Mouse (Mus musculus) urinary bladder, adult 2 months (tissue): ENCODE data around the gene Rgl1. TPM values are rescaled to one million over a fixed set of nuclear protein-coding genes. Genes with fewer than 3 reads are reported as not detected.
"Not testable (repeated sequence)": the region's sequence is repeated elsewhere in the genome, so short reads cannot be mapped to it uniquely, and the experiment has no call there.

ENCODE experiments used
- DNase-seq: peaks from one replicate; pipeline ENCODE4 v3.0.0; 2022; ENCODE audit warnings: low spot score
- polyA plus RNA-seq: library from polyadenylated mRNA; depleted of rRNA; stranded (reverse); fragments of >200 nt; gene quantifications from 2 replicates; pipeline ENCODE4 v1.2.3, GENCODE M21; 2012

Rgl1 gene
- polyA plus RNA-seq, 1 experiment: 31.0 TPM

DNA sequence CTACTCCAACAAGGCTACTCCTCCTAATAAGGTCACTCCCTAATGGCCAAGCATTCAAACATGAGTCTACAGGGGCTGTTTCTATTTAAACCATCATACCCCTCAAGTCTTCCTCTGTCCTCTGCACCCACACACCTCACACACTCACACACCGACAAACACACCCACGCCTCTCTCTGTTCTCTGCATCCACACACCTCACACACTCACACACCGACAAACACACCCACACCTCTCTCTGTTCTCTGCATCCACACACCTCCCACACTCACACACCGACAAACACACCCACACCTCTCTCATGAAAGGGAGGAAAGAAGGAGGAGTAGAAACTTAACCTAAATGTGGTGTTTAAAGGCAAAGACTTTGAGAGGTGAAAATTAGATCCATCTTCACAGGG, 106.2 kb downstream of the Rgl1 start:
- DNase-seq: no peak

DNA sequence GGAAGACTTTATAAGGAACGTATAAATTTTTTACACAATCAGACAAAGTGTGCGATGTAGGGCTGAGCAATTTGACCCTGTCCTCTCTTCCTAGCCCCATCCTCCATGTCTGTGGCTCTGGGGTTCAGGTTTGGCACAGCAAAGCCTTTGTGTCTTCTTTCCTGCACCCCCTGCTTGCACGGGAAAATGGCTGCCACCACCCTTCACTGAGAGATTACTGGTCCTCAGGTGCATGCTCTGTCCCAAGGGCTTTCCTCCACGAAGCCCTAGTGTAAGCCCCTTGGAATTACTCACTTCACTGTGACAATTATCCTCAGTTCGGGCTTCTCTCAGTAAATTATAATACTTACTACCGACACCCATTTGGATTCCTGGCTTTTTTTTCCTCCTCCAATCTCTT, 109.5 kb downstream of the Rgl1 start:
- DNase-seq: no peak

DNA sequence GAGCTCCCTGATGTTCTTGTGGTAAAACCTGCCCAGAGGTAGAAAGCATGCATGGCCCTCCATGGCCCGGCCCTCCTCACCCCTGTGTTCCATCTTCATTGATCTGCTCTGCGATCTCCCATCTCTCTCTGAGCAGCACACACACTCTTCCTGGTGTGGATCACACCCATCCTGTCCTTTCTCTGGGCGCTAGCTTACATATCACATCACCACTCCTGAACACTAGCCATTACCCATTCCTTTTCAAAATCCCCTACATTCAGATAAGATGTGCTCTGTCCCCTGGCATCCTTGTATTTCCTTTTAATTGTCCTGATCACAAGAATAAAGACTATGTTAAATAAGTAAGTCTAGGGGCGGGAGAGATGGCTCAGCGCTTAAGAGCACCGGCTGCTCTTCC, 111.3 kb downstream of the Rgl1 start:
- DNase-seq: no peak

DNA sequence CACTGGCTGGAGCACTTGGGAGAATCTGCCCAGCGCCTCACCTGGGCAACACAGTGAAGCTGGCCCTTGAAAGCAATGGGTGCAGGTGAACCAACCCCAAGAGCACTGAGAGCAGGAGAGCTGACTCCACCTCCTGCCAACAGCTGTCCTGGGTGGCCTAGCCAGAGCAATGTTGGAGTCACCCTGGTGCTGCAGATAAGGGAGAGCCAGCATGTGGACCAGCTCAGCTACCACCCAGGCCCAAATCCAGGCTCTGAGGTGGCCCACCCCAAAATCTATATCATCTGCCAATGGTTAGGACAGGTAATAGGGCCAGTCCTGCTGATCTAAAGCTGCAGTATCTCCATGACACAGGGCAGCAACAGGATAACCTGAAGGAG, 114.7 kb downstream of the Rgl1 start:
- DNase-seq: no peak

DNA sequence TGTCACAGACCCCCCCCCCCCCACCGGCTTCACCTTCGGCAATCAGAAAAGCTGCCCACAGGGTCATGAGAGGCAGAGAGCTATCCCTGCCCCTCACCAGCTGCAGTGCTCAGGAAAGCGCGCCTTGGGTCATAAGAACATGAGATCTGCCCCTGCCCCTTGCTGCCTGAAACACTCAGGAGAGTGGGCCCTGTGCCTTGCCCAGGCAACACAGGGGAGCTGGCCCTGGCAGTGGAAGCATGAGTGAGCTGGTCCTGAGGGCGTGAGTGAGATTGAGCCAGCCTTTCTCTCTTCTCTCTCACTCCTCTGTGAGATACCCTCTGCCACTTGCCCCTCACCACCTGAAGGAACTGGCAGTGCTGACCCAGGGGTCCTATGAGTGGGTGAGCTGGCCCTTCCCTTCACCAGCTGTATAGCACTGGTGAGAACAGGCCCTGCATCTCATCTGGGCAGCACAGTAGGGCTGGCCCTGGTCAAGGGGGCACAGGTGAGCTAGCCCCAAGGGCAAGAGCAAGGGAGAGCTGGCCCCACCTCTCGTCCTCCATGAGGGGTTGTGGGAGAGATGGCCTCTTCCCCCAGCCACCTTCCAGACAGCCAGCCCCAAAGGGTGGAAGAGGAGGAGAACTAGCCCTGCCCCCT, 115.2 kb downstream of the Rgl1 start:
- no peak for DNase-seq

DNA sequence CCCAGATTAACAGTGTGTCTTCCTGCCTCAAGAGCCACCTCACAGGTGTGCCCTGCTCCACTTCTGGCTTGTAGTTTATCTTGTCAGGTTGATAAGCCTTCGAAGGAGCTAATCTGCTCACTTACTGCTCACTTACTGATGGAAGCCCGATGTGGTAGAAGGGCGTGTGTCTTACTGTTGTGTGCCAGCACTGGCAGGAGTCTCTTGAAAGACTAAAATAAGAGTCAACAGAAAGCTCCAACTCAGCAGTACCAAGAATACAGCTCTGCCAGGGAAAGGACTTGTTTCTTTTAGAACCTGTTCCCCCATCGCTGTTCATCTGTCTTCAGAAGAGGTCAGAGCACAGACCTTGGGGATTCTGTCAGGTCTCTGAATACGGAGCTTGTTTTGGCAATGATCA, 118.1 kb downstream of the Rgl1 start:
- no peak for DNase-seq

DNA sequence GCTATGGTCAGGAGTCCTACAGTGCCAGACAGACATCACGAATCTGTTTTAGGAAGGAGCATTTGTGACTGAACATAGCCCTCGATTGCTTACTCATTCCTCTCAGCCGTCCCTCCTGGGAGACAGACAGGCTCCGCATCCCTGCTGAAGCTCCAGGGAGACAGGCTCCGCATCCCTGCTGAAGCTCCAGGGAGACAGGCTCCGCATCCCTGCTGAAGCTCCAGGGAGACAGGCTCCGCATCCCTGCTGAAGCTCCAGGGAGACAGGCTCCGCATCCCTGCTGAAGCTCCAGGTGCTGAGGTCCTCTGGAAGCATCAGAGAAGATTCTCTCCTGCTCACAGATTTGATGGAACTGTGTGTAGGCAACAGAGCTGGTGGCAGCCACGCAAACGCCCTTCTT, 123.9 kb downstream of the Rgl1 start:
- not testable (repeated sequence) for DNase-seq

DNA sequence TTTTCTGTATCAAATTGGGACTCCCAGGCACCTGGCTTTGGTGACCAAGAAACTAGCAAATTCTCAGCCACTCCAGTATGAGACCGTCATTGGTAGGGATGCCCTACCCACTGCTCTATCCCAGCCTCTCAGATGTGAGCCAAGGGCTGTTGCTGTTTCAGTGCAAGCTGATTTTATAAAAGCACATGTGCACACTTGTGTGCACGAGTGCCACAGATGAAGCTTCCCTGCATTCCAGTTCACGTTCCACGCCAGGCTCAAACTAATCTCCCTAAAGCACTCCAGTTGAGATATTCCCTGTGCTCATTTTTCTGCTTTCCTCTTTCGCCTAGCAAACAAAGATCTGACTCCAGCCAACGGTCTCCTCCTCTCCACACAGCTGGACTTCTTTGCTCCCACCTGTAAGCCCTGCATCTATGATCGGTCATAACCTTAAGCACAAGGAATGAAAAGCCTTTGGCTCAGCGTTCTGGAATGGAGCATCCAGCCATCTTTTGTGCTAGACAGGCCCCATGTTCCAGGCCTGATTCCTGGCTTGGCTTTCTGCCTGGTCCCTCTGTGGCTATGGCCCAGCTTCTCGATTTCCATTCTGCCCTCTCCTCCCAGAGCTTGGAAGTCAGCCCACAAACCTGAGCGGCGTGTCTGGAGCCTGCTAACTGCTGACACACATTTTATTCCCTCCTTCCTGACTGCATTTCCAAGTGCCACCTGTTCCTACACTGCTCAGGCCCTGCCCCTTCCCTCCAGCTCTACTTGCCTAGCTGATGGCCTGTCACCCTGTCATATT, 125.8 kb downstream of the Rgl1 start:
- DNase-seq: no peak

DNA sequence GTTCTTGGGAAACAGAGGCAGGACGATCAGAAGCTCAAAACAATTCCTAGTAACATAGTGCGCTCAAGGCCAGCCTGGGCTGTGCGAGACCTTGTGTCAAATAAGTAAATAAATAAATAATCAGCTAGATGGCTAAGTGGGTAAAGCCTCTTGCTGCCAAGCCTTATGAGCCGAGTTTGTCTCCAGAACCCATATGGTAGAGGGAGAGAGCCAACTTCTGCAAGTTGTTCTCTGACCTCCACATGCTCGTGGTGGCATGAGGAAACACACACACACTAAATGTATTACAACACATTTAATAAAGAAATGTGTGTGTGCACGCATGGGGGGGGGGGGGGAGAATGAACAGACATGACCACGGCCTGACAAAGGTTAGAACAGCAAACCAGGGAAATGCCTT, 126.8 kb downstream of the Rgl1 start:
- DNase-seq: no peak

DNA sequence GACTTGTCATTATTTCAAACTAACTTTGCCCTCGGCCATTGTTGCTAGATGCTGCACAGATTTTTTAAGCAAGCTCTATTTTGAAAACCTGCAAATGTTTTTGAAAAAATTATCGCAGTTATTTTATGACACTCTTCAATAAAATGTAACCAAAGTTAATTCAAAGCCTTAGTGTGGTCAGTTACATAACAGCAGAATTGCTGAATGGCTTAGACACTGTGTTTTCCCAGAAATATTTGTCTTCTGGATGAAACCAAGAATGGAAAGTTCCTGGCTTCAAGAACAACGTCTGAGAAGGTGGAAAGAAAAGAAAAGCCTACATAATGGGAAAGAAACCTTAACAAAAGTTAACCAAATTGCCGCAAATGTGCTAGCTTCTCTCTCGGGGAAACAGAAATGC, 131.5 kb downstream of the Rgl1 start:
- no peak for DNase-seq

DNA sequence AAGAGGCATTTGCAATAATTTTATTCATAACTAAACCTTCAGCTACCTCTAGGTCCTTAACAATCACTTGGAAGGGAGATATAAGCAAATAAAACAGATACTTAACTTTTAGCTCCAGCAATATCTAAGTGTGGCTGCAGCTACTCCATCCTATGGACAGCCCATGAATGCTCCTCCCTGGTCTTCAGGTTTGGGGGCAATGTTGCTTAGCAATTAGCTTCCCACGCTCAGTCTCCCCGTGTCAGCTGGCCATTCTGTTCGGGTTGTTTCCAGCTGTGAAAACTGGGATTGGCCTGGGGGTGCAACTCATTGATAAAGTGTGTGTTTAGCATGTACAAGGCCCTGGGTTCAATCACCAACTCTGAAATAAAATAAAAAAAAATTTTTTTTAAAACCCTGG, 136.4 kb downstream of the Rgl1 start:
- no peak for DNase-seq

DNA sequence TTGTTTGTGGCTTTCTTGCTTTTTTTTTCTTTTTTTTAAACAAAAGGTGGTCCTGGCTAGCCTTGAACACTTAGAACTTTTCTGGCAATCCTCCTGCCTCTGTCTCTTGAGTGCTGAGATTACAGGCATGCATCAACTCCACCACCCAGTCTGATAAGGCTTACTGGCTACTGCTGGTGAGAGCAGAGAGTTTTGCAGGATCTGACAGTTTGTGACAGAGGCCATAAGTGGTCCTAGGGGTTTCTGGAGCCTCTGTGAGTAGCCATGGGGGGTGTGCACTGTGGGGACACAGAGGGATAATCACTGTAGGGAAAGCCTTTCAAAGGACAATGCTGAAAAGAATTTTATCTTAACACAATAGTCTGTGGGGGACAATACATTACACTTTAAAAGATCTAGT, 140.5 kb downstream of the Rgl1 start:
- DNase-seq: peak; percentile 16

DNA sequence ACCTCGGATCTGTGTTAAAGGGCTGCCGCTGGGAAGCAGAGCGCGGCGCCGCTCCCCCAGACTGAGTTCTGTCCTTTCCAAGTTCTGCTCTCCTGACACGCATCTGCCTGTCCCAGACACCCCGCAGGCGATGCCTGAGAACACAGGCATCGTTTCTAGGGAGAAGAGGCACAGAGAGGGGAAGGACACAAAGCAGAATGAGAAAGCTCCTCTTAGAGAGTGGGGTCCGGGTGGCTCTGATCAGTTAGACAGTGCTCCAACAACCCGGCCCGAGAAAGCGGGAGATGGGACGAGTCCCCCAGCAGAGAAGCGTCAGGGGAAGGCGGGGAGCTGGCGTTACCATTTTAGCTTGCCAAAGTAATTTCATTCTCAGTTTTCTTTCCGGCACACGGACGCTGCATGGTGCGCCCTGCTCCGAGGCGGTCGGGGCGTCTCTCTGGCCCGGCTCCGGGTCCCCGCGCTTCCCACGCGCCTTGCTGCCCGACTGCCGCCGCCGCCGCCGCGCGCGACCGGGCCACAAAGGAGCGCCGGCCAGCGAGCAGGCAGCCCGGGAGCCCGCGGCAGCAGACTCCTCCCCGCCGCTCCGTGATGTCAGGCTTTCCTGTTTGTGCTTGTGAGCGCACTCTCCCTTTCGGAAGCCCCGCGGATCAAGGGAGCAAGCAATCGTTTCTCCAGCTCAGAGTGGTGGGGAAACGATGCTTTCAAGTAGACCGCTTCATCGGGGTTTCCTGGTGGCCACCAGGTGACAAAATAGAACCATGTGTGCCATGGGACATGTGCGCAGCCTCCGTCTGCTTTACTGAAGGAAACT, 141.3 kb downstream of the Rgl1 start:
- DNase-seq: peak; percentile 63

DNA sequence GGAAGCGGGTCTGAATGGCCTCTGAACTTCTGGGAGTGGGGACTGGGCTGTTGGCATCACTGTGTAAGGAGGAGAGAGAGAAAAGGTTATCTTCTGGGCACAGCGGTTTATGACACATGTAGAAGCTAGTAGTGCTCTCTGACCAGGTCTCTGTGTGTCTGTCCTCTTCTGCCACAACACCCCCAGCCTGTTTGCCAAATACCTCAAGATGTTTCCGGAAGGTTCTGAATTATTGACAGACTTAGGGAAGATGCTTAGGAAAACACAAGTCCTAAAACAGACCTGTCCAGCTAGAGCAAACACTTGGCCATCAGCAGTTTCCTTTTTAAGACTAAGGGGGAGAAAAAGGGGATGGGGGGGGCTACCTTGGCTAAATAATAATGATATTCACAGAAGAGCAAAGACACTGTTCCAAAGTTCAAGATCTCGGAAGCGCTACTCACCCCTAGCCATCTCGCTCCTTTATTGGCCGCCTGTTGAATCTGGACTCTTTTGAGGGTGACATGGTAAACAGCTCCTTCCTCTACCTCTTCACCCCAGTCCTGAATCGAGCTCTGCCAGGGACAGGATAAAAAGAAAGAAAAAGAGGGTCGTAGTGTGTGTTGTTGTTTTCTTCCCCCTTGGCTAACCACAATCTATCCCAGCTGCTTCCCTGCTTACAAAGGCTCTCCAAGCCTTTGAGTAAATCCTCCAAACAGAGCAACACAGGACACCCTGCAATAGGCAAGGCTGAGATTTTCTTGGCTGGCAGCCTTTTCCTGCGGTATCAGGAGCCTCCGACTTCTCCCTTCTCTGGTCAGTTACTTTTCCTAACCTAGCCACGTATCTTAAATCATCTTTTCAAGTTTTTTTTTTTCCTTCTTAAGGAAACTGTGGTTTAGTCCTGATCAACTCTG, 142.5 kb downstream of the Rgl1 start:
- DNase-seq: no peak

DNA sequence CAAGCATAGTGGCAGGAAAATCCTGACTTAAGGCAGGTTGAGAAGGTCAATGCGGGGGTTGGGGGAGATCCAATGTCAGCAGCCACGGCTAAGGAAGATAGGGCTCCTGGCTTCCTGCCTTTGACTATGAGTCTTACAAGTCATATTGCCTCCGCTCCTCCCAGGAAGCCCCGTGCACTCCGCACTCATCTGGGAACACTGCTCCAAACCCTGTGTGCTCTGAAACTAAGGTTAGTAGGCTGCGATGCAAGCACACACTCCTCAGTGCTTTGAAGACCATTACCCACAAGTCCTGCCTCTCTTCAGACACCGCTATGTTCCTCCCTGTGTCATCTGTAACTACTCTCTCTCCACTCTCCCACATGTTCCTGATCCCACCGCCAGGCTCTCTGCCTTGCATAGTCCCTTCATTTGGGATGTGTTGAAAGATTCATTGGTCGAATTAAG, 143.4 kb downstream of the Rgl1 start:
- DNase-seq: no peak

DNA sequence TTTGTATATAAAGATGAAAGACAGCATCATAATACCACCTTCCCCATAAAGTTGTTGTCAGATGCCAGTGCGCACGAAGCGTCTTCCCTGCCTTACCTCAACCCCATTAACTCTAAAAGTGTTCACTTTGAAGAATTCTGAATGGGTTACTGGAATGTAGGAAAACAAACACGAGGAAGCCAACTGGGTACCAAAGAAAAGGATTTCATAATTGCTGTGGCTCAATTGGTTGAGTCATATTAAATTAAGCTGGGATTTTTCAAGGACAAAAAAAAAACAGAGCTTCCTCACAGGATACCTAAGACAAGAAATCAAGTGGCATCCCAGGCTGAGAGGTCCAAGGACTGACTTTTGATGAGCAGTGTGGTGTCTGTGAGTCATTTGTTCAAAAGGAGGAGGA, 144.5 kb downstream of the Rgl1 start:
- DNase-seq: no peak

DNA sequence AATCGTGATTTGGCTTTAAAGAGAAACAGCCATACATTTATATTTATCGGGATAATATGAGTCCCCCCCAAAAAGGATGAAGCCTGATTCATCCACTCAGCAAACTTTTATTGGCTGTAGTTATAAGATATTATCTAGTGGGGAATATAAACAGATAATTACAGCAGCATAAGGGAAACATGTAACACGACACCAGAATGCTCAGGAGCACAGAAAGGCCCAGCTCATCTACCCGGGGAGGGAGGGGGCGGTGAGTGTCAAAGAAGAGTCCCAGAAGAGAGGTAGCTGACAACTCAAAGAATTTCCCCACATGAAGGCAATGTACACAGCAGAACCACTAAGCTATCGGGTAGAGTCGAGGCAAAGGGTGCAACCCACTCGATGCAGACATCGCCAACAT, 146.8 kb downstream of the Rgl1 start:
- DNase-seq: no peak

DNA sequence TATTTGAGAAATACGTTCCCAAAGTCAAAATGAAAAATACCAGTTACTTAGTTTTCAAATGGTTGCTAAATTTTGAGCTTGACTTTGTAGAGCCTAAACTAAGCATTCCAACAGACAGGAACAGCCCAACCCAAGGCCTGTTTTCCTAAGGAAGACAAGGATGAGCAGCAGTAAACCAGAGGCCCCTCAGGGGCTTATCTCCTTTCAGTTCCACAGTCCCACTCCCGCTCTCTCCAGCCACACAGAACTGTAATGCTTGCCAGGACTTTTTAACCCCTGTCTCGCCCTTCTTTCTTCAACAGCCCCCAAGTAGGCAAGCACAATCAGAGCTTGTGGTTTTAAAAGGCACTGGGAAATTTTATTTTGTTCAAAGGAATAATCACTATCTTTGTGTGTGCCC, 147.3 kb downstream of the Rgl1 start:
- DNase-seq: no peak

DNA sequence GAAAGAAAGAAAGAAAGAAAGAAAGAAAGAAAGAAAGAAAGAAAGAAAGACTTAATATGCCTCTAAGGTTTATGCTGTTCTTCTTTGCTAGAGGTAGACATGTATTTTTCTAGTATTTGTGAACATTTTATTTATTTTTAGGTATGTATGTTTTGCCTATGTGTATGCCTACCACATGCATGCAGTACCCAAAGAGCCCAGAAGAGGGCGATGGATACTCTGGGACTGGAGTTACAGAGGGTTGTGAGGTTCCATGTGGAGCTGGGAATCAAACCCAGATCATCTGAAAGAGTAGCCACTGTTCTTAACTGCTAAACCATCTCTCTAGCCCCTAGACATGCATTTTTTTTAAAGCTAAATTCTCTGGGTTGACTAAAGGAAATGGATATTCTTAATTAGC, 147.8 kb downstream of the Rgl1 start:
- DNase-seq: no peak

DNA sequence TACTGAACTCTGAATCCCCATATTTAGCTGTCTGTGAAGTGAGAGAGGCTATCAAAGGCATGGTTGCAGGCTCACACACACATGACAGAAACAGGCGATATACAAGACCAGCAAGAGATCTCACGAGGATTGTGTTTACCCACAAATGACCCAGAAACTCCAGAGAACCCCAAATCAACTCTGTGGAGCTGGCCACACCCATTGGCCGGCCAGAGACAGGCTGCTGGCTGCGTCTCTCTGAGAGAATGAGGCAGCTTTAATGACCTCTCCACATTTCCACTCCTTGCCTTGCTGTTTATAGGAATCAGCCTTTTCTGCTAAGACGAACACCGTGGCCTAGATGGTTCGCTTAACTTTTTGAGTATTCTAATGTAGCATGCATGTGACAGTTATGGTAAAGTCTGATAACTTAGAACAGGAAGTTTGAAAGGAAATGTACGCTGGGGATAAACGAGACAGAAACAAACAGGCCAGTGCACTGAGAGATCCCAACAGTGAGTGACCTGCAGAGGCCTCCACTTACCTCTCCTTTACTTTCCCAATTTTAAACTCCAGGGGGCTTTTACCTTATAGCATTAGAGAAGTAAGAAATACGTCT, 148.3 kb downstream of the Rgl1 start:
- DNase-seq: no peak

DNA sequence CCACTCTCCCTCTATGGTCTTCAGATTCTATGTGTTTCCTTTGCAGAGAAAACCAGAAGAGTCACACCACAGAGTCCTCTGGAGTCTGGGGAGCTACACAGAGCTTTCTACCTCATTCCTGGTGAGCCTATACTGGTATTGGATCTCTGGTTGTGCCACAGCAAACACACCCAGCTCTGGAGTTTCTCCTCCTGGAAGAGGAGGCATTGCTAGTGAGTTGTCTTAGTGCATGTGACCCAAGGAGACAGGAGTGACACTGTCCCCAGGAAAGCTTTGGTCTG, 149.4 kb downstream of the Rgl1 start:
- DNase-seq: no peak
